ENCODE assay signal across 8 mouse cellular contexts in the genomic region with DNA sequence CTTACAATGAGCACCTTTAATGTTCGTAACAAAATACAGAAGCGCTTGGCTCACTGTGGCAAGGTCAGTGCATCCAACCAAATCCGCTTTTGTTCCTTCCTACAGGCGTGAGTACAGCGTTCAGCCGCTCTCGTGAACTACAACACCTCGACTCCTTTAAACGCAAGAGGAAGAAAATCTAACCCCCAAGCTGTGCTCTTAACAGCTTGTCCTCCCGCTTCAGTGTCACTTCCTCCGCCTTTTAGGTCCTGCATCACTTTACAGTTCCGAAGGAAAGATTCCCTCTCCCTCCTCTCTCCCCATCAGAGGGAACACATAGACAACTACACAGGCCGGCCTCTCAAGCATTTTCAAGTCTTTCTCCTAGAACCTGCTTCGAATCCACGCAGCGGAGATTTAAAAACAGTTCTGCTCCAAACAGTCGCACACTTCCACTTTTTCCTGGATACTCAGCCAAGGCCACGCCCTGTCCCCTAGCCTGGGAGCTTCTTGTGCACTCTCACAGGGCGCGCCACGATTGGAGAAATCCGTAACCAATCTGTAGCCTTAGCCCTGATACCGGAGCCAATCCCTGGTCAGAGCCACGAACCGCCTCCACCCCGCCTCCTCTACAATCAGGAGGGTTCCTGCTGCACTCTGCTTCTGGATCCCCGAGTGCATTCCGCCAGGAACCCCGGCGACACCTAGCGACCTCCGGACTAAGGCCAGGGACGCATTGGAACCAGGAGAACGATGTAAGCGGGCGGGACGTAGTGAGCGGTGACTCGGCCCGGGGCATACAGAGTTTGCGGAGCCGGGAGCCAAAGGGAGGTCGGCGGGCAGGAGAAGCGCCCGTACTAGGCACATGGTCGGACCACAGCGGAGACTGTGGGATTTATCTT. TPM values are rescaled to one million over a fixed set of nuclear protein-coding genes. Genes with fewer than 3 reads are reported as not detected.
DNase-seq lines count a peak whose midpoint lies in the region; ATAC-seq and TF ChIP-seq lines count a peak whose summit lies in the region.

Kyat3 (plus strand) TSS at position 610 of the 881 bp plus-strand sequence.

- intact Hi-C loops in gastrocnemius, adult 2 months (cut with DNase I), result no loop called here
- intact Hi-C loops in left cerebral cortex, adult 2 months (cut with DNase I), result no loop called here

- no peaks in the 10 kb centered on the region for H3K4me1 ChIP-seq in hindbrain, postnatal 0 days (ENCODE audit: insufficient read depth, low read length)

- peak within 1 kb of the TSS; percentile 71 for H3K4me3 ChIP-seq in gastrocnemius, adult 2 months
- H3K4me3 ChIP-seq in hindbrain, postnatal 0 days (ENCODE audit: low read length), result peak within 1 kb of the TSS; percentile 49
- peak within 1 kb of the TSS; percentile 57 for H3K4me3 ChIP-seq in left cerebral cortex, adult 2 months

- peak within 1 kb of the TSS; percentile 54 for H3K9ac ChIP-seq in hindbrain, postnatal 0 days (replicated peaks; ENCODE audit: low read length)

- no peaks in the 10 kb centered on the region for H3K36me3 ChIP-seq in hindbrain, postnatal 0 days (ENCODE audit: insufficient read depth, low read length)

- peak within 1 kb of the TSS; percentile 80 for H3K4me2 ChIP-seq in hindbrain, postnatal 0 days (ENCODE audit: low read depth, low read length)

- TF ChIP-seq CTCF in gastrocnemius, adult 2 months (IDR thresholded peaks at IDR 0.05), result peak; percentile 43; the same call in 1 of the 2 replicates
- TF ChIP-seq CTCF in hindbrain, postnatal 0 days (IDR thresholded peaks at IDR 0.05; ENCODE audit: low read depth), result peak; percentile 52
- TF ChIP-seq CTCF in left cerebral cortex, adult 2 months (IDR thresholded peaks at IDR 0.05), result peak; percentile 20

- ATAC-seq in common myeloid progenitor, adult 5-6 weeks (replicated peaks; ENCODE audit: low read depth, poor library complexity, severe bottlenecking), result peak; percentile 94
- peak; percentile 100 for ATAC-seq in hindbrain, postnatal 0 days
- ATAC-seq in megakaryocyte, adult 5-6 weeks (ENCODE audit: poor library complexity, severe bottlenecking), result peak; percentile 87

- DNase-seq in WW6 (ENCODE audit: low read depth, low spot score), result peak; percentile 87
- peak; percentile 97 for DNase-seq in gastrocnemius, adult 2 months
- DNase-seq in hindbrain, postnatal 0 days (ENCODE audit: low spot score), result peak; percentile 95
- peak; percentile 85 to 88 for DNase-seq in left cerebral cortex, adult 2 months (ENCODE audit: extremely low spot score in 1 of 2, low spot score in 2 of 2)
- DNase-seq in right cerebral cortex, adult 2 months (ENCODE audit: low spot score in 2 of 2), result peak; percentile 90 to 93
- DNase-seq in urinary bladder, postnatal 14 days (ENCODE audit: low spot score), result peak; percentile 93

- WGBS in hindbrain, postnatal 0 days, result under 1% methylated on average over 48 of the region's 48 CpGs

- H3K9me3 ChIP-seq in hindbrain, postnatal 0 days (ENCODE audit: low read length), result 0 out of 2 replicates have a peak, but pooled peaks cover 4% of the 10 kb centered on the region

- no peaks in the 10 kb centered on the region for H3K27me3 ChIP-seq in hindbrain, postnatal 0 days (ENCODE audit: insufficient read depth, low read length)

- peak within 1 kb of the TSS; percentile 89 for H3K27ac ChIP-seq in gastrocnemius, adult 2 months
- H3K27ac ChIP-seq in hindbrain, postnatal 0 days, result peak within 1 kb of the TSS; percentile 67
- H3K27ac ChIP-seq in left cerebral cortex, adult 2 months, result peak within 1 kb of the TSS; percentile 76

RNA-seq across cellular contexts. Expression of gene Kyat3, which starts in this region (rescaled TPM):
- total RNA-seq in common myeloid progenitor, adult 5-6 weeks (2017), result 16.5 and 18.5 TPM in 2 replicates
- total RNA-seq in gastrocnemius, adult 2 months (2021), result 10 to 100 TPM in 1 of 2 experiments, 1 to 10 TPM in 1; 9.5 to 14.0 TPM
- total RNA-seq in hindbrain, postnatal 0 days (2014; rRNA removed), result 2.7 and 8.2 TPM in 2 replicates
- polyA plus RNA-seq in hindbrain, postnatal 0 days (2015; fragmentation: Nextera tagmentation; extraction: Ambion mirVana), result 8.3 and 9.8 TPM in 2 replicates
- total RNA-seq in left cerebral cortex, adult 2 months (2021), result 1 to 10 TPM; 5.1 to 7.6 TPM
- 6.8 and 9.2 TPM in 2 replicates for total RNA-seq in megakaryocyte, adult 5-6 weeks (2015)
- total RNA-seq in megakaryocyte, adult 5-6 weeks (2017), result 8.3 and 10.2 TPM in 2 replicates

Comparison
In these comparisons a context has a peak if more than half of its experiments do, and no peak if none do; other contexts are left out.
1. Peak in every context shown above with its lines: DNase-seq, ATAC-seq, H3K4me3 ChIP-seq and H3K27ac ChIP-seq.